In the genomic region with DNA sequence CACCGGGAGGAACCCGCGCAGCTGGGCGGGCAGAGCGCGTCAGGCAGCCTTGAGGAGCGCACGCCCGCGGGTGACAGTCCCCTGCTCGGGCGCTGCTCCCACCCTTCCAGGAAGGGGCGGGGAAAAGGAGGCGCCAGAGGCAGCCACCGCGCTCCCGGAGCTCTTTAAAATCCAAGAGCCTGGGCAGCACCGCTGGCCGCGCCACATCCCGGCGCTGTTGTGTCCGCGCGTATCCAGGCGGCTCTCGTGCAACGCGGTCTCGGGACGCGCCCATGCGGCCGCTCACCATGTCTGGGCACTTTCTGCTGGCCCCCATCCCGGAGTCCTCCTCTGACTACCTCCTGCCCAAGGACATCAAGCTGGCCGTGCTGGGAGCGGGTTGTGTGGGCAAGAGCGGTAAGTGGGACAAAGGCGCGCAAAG, we compare ENCODE assay signal across 8 mouse cellular contexts. TPM values are rescaled to one million over a fixed set of nuclear protein-coding genes. Genes with fewer than 3 reads are reported as not detected.
DNase-seq lines count a peak whose midpoint lies in the region; ATAC-seq and TF ChIP-seq lines count a peak whose summit lies in the region.

A gene (plus strand): TSS at position 127 of the 421 bp plus-strand sequence.

- under 1% methylated on average over 40 of the region's 40 CpGs for WGBS in embryonic facial prominence, embryonic 13.5 days
- WGBS in intestine, postnatal 0 days = under 1% methylated on average over 40 of the region's 40 CpGs

- DNase-seq in thymus, postnatal 0 days (ENCODE audit: low spot score) = peak; percentile 15
- DNase-seq in thymus, postnatal 10 days (ENCODE audit: low spot score in 2 of 2) = no peak
- peak; percentile 99 for DNase-seq in heart, adult 11 months
- peak; percentile 73 for DNase-seq in left cerebral cortex, postnatal 4 days
- DNase-seq in mesoderm, embryonic 11.5 days (ENCODE audit: low read depth, low spot score) = peak; percentile 87
- DNase-seq in right cerebral cortex, postnatal 4 days = peak; percentile 70

- H3K4me1 ChIP-seq in embryonic facial prominence, embryonic 13.5 days = peaks cover 24% of the 10 kb centered on the region
- H3K4me1 ChIP-seq in intestine, postnatal 0 days (replicated peaks; ENCODE audit: control insufficient read depth, insufficient read depth, low read length) = no peaks in the 10 kb centered on the region

- no peaks in the 10 kb centered on the region for H3K27me3 ChIP-seq in embryonic facial prominence, embryonic 13.5 days
- no peaks in the 10 kb centered on the region for H3K27me3 ChIP-seq in intestine, postnatal 0 days (replicated peaks; ENCODE audit: control insufficient read depth, insufficient read depth, low read length)

- peak; percentile 83 for ATAC-seq in embryonic facial prominence, embryonic 13.5 days (ENCODE audit: insufficient number of reproducible peaks, insufficient read depth, low FRiP score, low TSS enrichment, low read depth)
- peak; percentile 79 for ATAC-seq in intestine, postnatal 0 days

- intact Hi-C loops in left cerebral cortex, postnatal 4 days (cut with DNase I) = loop anchor here (5.0 kb wide), 1 partner anchor 47 kb away; no protein-coding TSS in a partner anchor

- H3K36me3 ChIP-seq in embryonic facial prominence, embryonic 13.5 days = peaks cover 3% of the 10 kb centered on the region; the same call in 1 of the 2 replicates
- H3K36me3 ChIP-seq in intestine, postnatal 0 days (ENCODE audit: control insufficient read depth, insufficient read depth) = no peaks in the 10 kb centered on the region

- H3K27ac ChIP-seq in embryonic facial prominence, embryonic 13.5 days = peak within 1 kb of the TSS; percentile 55; the same call in 1 of the 2 replicates
- H3K27ac ChIP-seq in intestine, postnatal 0 days (ENCODE audit: low read depth, low read length) = peak within 1 kb of the TSS; percentile 57

- H3K4me2 ChIP-seq in embryonic facial prominence, embryonic 13.5 days = peak within 1 kb of the TSS; percentile 98
- peak within 1 kb of the TSS; percentile 99 for H3K4me2 ChIP-seq in intestine, postnatal 0 days (replicated peaks; ENCODE audit: low read depth)

- H3K9ac ChIP-seq in embryonic facial prominence, embryonic 13.5 days = peak within 1 kb of the TSS; percentile 75
- peak within 1 kb of the TSS; percentile 64 for H3K9ac ChIP-seq in intestine, postnatal 0 days (ENCODE audit: low read depth, low read length)

- TF ChIP-seq CTCF in intestine, postnatal 0 days (IDR thresholded peaks at IDR 0.05; ENCODE audit: low read depth) = peak; percentile 56

- peak within 1 kb of the TSS; percentile 66 for H3K4me3 ChIP-seq in embryonic facial prominence, embryonic 13.5 days
- peak within 1 kb of the TSS; percentile 63 for H3K4me3 ChIP-seq in intestine, postnatal 0 days (ENCODE audit: low read depth, low read length)

- no peaks in the 10 kb centered on the region for H3K9me3 ChIP-seq in embryonic facial prominence, embryonic 13.5 days
- no peaks in the 10 kb centered on the region for H3K9me3 ChIP-seq in intestine, postnatal 0 days (ENCODE audit: control insufficient read depth)

RNA-seq across cellular contexts. Expression of the gene that starts here (rescaled TPM):
- 8.5 and 8.6 TPM in 2 replicates for polyA plus RNA-seq in thymus, postnatal 0 days (2015; fragmentation: Nextera tagmentation; extraction: Ambion mirVana)
- polyA plus RNA-seq in embryonic facial prominence, embryonic 13.5 days (2015; fragmentation: Nextera tagmentation; extraction: Ambion mirVana) = 12.4 and 14.6 TPM in 2 replicates
- polyA plus RNA-seq in intestine, postnatal 0 days (2015; fragmentation: Nextera tagmentation; extraction: Ambion mirVana) = 17.6 TPM in 2 replicates
- total RNA-seq in left cerebral cortex, postnatal 4 days (2021) = 10 to 100 TPM; 10.0 to 10.6 TPM

Comparison
In these comparisons a context has a peak if more than half of its experiments do, and no peak if none do; other contexts are left out.
1. DNase-seq: peak in thymus, postnatal 0 days (single experiment), heart, adult 11 months (single experiment), left cerebral cortex, postnatal 4 days (single experiment), mesoderm, embryonic 11.5 days (single experiment) and right cerebral cortex, postnatal 4 days (single experiment); none in thymus, postnatal 10 days (0 of 2).